Mouse (Mus musculus) urinary bladder, postnatal 14 days (tissue): ENCODE data around the gene Map4k2.

ENCODE experiments used
- DNase-seq: peaks from one replicate; pipeline ENCODE4 v3.0.0; 2021; ENCODE audit warnings: low spot score

The Map4k2 gene

DNA sequence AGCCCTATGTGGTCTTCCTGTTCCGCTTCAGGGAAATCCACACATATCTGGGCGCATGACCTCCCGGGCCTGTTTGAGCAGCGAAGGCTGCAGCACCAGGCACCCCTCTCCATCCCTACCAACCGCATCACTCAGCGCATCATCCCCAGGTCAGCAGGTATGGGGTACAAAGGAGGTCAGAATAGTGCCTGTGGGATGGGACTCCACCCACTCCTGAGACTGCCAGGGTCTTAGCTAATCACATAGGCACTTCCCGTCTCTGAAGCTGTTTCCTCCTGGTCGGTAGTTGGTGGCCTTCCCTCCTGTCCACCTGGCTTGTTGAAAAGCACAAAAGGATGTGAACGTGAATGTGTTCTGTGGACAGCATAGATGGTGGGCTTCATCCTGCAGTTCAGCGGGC, 5.7 kb downstream of the Map4k2 start:
- no peak for DNase-seq

DNA sequence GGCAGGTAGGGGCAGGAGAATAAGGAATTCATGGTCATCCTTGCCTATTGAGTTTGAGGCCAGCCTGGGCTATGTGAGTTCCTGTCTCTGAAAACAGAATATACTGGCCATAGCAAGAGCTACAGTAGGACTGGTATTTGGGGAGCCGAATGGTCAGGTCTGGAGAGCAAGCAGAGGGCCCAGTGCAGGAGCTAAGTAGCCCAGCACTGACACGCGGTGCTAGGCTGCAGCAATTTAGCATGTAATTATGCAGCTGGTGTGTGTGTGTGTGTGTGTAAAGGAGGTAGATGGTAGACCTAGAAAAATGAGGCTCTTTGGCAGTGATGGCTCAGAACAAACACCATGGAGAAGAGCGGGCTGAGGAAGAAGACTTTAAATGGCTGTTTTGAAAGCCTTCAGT, 6.7 kb downstream of the Map4k2 start:
- DNase-seq, result no peak

DNA sequence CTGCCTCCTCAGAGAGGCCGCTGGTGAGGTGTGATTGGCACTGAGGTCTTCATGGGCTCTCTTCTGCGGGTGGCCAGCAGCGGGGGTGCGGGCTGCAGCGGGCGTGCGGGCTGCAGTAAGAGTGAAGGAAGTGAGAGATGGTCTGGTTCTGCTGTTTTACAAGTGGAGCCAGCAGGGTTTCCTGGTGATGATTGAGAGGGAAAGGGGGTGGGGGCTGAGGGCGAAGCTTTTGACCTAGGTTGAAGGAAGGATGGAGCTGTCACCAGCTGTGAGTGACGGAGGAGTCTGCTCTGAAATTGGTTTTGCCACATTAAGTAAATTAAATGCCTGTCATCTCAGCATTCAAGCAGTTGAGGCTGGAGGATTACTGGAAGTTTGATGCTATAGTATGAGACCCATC, 7.8 kb downstream of the Map4k2 start:
- no peak for DNase-seq

DNA sequence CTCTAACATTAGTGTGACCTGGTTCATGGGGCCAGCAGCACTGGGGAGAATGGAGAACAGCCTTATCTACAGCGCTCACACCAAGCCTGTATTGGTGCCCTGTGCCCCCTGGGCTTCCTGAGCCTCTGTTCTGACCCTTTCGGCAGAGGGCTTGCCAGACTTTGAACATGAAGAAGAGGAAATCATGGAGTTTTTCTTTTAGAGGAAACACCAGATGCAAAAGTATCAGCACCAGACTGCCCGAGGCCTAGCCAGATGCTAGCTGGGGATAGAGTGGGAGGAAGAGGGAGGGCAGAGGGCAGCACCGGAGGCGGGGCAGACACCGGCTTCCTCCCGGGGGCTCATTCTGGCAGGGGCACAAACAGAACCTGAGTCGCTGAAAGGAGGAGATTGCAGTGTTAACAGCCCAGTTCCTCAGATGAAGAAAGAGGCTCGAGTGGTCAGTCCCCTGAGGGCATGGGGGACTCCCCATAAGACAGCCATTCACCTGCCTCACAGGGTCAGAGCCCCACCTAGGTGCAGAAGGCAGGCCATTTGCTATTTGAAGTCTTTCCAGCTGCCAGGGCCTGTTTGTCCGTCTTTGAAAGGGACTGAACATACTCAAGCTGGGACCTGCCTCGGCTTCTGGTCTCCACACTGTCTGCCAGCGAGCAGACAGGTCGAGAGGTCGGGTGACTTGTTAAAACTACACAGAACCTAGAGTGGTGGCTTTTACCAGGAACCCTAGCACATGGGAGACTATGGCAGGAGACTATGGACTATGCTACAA, 8.5 kb downstream of the Map4k2 start:
- DNase-seq, result peak; percentile 48

DNA sequence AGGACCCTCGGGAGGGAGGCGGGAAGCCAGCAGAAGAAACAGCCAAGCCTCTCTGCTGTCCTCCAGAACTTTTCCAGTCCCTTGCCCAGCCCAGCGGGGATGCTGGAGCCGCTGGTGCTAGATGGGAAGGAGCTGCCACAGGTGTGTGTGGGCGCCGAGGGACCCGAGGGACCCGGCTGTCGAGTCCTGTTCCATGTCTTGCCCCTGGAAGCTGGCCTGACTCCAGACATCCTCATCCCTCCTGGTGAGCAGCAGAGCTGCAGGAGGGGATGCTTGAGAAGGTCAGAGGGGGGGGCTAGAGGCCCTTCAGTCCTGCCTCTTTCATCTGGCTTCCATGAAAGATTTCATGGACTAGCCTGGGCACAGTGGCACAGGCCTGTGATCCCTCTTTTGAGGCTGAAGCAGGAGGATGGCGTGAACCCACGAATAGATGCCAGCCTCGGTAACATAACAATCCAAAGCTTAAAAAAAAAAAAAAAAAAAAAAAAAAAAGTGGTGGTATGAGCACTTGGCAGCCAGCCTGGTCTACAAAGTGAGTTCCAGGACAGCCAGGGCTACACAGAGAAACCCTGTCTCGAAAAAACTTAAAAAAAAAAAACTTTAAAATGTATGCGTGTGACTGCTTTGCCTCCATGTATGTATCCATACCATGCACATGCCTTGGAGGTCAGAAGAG, 10.6 kb downstream of the Map4k2 start:
- no peak for DNase-seq

DNA sequence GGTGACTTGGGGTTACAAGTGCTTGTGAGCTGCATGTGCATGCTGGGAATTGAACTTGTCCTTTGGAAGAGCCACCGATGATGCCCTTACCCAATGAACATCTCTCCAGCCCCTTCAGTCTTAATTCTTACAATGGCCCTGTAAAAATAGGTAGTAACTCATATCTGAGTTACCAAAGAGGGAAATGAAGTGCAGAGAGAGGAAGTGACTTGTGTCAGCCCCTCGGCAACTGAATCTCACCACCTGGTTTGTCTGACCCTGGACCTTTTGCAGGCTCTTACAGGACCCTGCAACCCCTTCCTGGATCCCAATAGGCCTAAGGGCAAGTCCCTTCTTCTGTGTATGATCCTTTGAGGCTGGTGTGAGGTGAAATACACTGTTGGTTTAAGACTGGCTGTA, 11.2 kb downstream of the Map4k2 start:
- DNase-seq, result no peak

DNA sequence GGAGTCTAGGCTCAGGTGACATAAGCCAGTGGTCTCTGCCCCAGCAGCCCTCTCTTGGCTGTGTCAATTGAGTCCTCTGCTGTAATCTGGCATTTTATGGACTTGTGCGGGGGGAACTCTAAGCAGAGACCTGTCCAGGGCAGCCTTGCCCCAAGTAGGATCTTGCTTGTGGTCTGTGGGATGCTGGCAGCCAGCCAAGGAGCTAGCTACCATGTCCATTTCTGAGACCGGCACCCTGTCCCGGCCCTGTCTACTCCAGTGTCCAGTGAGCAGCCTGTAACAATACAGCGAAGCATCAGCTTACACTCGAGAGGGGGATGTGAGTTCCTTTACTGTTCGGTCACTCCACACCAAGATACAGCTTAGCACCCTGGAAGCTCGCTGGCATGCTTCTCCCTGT, 13.1 kb downstream of the Map4k2 start:
- DNase-seq, result no peak

DNA sequence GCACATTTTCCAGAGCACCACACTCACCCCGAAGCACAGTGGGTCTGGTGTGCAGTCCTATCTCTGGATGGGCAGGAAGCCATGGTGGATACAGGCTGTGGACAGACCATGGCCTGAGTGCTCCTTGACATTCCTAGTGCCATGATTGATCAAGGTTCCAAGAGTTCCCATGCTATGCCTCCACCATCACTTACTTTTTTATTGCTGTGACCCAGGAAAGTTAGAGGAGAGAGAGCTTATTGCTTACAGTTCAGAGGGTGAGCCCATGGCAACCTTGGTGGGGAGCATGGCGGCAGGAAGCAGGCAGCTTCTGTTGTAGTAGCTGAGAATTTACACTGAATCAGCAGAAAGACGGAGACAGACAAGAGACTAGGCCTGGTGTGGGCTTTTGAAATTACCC, 20.4 kb downstream of the Map4k2 start:
- DNase-seq, result no peak

DNA sequence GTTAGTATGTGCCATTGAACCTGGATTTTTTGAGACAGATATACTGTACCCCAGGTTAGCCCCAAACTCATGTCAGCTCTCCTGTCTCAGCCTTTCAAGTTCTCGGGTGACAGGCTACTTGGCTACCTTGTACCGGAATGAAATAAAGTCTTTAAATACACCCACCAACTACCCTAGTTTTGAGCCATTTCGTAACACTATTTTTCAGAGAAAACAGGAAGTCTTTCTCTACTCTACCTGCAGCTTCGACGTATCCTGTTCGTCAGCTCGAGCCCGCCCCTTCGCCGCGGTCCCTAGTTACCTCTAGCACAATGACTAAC, 22.1 kb downstream of the Map4k2 start:
- DNase-seq, result no peak

DNA sequence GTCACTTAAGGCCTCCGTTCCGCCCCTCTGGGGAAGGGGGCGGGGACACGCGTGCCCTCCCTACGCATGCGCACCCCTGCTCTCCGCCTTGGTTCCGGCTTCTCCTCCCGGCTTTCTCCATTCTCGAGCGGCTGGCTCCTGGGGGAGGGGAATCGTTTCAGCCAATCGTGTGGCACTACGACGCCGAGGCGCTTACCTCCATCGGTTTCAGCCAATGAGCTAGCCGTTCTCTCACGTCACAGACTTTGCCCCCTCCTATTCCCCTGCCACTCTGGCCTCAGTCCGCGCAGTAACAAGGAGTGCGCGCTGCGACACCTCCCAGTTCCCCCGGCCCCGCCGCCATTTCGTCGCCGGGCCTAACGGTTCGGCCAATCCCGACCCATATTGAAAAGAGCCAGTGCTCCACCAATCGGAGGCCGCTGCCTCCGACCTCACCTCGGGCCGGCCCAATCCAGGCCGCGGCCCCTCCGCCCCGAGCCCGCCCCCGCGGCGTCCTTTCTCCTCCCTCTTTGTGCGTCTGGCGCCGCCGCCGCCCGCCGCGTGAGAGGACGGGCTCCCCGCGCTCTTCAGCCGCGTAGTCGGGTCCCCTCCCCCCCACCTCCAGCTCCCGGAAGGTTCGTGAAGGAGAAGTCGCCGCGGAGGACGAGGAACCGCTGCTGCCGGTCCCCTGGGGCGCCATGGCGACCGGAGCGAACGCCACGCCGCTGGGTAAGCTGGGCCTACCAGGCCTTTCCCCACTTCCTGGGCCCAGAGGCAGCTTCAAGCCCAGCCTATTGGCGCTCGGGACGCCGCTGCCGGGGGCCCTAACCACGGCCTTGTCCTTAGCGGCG, 22.7 kb downstream of the Map4k2 start, which contains the start of gene Sf1:
TSS of gene Sf1 (plus strand) at position 280 of the 830 bp plus-strand sequence.
- DNase-seq, result peak; percentile 100

DNA sequence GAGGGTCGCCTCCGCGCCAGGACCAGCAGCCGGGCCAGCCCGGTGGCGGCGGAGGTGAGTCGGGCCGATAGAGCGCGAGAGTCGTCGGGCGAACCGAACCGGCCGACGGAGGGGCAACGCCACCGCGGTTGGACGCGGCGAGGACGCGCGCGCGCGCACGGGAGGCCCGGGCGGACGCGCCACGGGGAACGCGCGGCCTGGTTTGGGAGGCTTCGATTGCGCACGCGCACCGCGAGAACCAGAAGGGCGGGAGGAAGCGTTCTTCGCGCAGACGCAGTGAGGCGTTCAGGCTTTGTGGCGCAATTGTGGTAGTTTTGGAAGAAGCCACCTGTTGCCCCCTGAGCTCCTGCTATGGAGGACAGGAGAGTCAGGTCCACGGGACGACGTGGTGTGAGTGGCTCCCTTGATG, 23.4 kb downstream of the Map4k2 start:
- peak; percentile 93 for DNase-seq

DNA sequence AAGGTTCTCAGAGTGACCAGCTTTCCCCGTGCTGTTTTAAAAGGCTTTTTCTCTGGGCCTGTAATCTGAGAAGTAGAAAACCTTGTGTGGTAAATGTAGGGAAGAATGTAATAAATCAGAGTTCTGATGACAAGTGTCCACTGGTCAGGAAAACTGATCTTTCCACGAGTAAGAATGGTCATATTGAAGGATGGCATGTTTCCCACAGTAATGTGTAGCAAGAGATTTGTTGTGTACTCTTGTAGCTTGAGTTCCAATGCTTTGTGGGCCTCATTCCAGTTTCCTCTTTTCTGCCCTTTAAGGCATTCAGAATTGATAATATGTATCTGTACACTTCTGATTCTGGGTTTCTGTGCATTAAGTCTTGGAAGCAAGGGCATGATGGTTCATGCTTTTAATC, 23.9 kb downstream of the Map4k2 start:
- DNase-seq, result no peak

DNA sequence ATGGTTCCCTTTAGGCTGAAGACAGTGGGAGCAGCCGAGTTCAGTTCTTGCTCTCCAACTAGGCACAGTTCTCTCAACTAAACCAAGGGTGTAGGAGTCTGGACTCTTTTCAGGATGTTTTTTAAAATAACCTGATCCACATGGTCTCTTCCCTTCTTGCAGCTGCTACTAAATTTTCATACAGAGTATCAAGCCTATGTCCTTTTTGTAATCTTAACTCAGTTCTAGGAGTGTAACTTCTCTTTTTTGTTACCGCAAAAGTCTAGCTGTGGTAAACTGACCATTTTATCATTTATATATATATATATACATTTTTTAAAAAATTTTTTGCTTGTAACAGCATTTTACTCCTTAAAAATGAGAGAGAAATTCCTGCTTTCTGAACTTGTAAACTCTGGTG, 29.2 kb downstream of the Map4k2 start:
- no peak for DNase-seq

DNA sequence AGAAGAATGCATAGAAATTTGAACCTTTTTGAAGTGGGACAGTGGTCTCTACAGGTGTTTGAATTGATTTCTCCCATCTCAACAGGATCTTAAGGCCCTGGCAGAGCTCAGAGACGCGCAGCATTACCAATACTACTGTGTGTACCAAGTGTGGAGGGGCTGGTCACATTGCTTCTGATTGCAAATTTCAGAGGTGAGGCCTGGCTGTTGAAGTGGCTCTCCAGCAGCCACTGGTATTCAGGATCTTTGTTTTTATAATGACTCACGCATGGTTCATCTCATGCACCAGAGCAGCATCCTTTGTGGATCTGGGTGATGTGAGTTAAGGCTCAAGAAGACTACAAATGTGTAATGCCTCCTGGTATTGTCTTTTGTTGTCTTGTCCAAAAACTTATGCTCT, 31.5 kb downstream of the Map4k2 start:
- DNase-seq, result no peak

DNA sequence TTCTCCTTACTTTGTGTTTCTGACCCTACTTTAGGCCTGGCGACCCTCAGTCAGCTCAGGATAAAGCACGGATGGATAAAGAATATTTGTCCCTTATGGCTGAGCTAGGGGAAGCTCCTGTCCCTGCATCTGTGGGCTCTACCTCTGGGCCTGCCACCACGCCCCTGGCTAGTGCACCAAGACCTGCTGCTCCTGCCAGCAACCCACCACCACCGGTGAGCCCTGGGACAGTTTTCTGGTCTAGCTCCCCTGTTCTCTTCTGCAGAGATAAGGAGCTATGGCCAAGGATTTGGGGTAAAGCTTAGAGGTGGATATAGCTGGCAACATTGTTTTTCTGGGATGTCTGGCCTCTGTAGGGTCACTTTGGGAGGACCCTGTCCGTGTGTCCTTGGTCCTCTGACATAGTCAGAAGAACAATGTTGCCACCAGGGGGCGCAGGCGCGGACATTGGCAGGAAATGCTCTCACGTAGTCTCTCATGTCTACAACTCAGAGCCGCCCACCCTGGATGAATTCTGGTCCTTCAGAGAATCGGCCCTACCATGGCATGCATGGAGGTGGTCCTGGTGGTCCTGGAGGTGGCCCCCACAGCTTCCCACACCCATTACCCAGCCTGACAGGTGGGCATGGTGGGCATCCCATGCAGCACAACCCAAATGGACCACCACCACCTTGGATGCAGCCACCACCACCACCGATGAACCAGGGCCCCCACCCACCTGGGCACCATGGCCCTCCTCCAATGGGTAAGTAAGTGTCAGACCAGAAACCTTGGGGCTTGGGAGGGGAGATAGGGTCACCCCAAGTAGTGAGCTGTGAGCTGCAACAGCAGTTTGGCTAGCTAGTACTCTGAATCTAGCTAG, 32.8 kb downstream of the Map4k2 start:
- peak; percentile 87 for DNase-seq

DNA sequence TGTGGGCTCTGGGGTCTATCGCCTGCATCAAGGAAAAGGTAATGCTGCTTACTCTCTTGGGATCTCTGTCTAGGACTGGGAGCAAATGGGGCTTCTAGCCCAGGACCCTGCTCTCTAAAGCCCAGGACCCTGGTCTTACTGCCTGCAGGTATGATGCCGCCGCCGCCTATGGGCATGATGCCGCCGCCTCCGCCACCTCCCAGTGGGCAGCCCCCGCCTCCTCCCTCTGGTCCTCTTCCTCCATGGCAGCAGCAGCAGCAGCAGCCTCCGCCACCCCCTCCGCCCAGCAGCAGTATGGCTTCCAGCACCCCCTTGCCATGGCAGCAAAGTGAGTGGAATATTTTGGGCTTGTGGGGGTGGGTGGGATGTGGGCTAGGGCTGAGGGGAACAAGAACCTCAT, 33.6 kb downstream of the Map4k2 start:
- DNase-seq, result no peak

DNA sequence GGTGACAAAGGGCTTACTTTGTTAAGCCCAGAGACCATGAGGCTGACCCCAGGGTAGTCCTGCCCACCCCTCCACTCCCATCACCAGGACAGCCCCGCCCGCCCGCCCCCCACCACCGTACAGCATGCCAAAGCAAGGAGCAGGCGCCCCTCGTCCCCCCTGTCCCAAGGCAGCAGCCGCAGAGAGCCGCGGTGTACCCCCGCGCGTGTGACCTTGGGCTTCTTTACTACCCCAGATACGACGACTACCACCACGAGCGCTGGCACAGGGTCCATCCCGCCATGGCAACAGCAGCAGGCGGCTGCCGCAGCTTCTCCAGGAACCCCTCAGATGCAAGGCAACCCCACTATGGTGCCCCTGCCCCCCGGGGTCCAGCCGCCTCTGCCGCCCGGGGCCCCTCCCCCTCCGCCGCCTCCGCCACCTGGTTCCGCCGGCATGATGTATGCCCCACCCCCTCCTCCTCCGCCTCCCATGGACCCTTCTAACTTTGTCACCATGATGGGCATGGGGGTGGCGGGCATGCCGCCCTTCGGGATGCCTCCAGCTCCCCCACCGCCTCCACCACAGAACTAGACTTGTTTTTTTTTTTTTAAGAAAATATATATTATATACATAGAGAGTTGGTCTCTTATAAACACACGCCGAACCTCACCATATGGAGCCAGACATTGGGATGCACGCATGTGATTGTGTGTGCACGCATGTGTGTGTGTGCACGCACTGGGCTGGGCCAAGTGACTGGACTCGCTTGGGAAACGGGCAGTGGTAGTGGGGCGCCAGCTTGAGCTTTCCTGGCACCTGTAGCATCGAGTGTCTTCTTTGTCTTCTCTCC, 34.7 kb downstream of the Map4k2 start:
- DNase-seq, result no peak

DNA sequence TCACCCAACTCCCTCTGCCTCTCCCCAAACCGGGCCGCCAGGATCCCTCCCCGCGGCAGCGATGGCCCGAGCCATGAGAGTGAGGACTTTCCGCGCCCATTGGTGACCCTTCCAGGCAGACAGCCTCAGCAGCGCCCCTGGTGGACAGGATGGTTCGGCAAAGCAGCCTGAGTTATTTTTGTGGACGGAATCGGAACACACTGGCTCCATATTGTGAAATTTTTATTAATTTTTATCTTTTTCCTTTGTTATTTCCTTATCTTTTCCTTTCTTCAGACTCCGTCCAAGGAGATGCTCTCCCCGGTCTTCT, 35.3 kb downstream of the Map4k2 start:
- peak; percentile 58 for DNase-seq

DNA sequence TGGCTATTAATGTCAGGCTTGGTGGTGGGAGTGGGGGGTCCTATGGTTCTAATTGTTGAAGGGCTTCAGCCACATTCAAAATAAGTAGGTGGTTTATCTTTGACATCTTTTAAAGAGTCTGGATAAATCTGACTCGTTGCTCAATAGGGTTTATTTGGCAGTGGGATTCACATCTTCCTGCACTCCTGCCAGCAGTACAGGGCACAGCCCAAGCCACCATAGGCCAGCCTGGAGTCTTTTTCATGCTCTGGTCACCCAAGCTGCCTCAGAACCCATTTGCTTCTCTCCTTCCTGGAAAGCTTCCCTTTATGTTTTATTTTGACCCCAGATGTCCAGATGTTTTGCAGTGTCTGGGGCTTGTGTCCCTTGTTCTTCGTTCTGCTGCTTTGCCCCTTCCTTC, 35.7 kb downstream of the Map4k2 start:
- DNase-seq, result no peak

DNA sequence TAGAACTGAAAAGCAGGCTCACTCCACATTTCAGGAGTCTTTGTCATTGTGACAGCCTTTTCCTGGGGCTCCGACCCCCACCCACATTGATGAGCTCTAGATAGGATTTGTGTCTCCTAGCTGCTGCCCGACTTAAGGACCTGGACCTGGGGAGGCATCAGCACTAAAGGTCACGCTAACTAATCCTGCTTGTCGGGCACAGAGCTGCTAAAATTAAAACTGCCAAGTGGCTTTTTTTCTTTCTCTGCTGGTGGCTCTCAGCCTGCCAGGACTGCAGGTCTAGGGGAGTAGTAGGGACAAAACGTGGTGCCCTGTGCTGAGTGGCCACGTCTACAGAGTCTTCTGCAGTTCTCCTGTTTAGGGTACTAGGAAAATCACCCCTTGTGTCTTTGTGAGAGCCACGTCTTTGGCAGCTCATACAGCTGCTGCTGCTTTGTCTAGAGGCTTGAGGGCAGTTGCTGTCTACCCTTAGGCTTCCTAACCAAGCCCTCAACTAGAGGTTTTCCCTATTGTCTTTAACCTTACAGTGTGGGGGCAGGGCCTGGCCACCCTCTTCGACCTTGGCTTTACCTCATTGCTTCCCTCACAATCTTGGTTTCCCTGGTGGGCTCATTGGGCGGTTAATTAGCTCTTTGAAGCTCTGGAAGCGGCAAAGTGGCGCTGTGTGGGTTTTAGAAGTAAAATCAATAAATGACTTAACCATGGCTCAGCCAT, 36.5 kb downstream of the Map4k2 start:
- no peak for DNase-seq
